Mouse (Mus musculus) forebrain, embryonic 13.5 days (tissue): ENCODE measurements at regions not wholly inside any gene's neighbourhood (a gene's known extent, or its start where the extent isn't known, plus 50 kb on each side); places are given as distances from the start of the nearest gene placed in this dataset.

Source experiments
- ATAC-seq: fragments of 200-750 bp; cut with Nextera tagmentation; 2 replicates; pipeline ENCODE4 v1.8.0; 2017
- H3K27ac ChIP-seq: fragments of 300-500 bp; sonication (generic); 2 replicates; pipeline ENCODE4 v1.5.1; 2015; ENCODE audit warnings: inconsistent platforms, mild to moderate bottlenecking, moderate library complexity
- H3K27me3 ChIP-seq: fragments of 300-500 bp; sonication (generic); 2 replicates; pipeline ENCODE4 v1.6.1; 2015; ENCODE audit warnings: mild to moderate bottlenecking, inconsistent platforms
- H3K36me3 ChIP-seq: fragments of 300-500 bp; sonication (generic); 2 replicates; pipeline ENCODE4 v1.6.1; 2015; ENCODE audit warnings: mild to moderate bottlenecking, inconsistent platforms; ENCODE audit not compliant: poor library complexity, severe bottlenecking
- H3K4me1 ChIP-seq: fragments of 300-500 bp; sonication (generic); 2 replicates; pipeline ENCODE4 v1.6.1; 2015; ENCODE audit warnings: inconsistent platforms
- H3K4me2 ChIP-seq: fragments of 300-500 bp; sonication (generic); 2 replicates; pipeline ENCODE4 v1.6.1; 2015; ENCODE audit warnings: inconsistent platforms, mild to moderate bottlenecking, moderate library complexity
- H3K4me3 ChIP-seq: fragments of 300-500 bp; sonication (generic); 2 replicates; pipeline ENCODE4 v1.5.1; 2015; ENCODE audit warnings: mild to moderate bottlenecking, inconsistent platforms
- H3K9ac ChIP-seq: fragments of 300-500 bp; sonication (generic); 2 replicates; pipeline ENCODE4 v1.6.1; 2015; ENCODE audit warnings: mild to moderate bottlenecking, inconsistent platforms
- H3K9me3 ChIP-seq: fragments of 300-500 bp; sonication (generic); replicated peaks from 2 replicates; pipeline ENCODE4 v1.6.1; 2016; ENCODE audit warnings: inconsistent platforms
- WGBS: fragments of 180-500 bp; shearing (Covaris S2); methylation state at CpG from one replicate; pipeline ENCODE4 v1.1.7; 2015; 5-methylcytosine and 5-hydroxymethylcytosine counted together

DNA sequence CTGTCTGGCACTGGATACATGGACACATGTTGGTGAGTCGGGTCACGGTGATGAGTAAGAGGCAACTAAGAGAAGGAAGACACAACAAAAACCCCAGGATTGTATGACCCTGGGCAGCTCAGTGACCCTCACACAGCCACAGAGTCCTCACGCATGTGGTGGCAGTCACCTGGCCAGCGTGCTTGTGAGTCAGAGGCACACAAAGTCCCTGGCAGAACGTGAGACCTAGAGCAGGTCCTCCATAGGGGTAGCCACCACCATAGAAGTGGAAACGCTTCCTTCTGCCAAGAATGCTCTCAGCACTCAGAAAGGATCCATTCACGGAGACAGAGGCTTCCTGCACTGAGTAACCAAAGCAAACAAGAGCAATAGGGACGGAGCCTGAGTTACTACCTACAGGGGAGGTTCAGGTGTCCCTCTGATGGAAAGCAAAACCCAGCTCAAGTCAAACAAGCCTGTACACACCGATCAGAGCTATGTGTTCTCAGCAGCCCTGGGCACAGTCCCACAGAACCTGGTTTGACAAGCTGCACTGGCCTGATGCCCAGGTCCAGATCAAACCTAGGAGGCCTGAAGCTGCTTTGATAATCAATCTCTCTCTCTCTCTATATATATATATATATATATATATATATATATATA, 206.4 kb upstream of the Gm26657 start:
- Histone ChIP-seq H3K4me1 (no peaks in the 10 kb centered on the region), H3K27me3 (no peaks in the 10 kb centered on the region), H3K4me3 (no peak overlapping the region), H3K4me2 (no peak overlapping the region), H3K27ac (no peak overlapping the region), H3K9me3 (no peaks in the 10 kb centered on the region), H3K9ac (no peak overlapping the region), H3K36me3 (no peaks in the 10 kb centered on the region)
- WGBS = 89% methylated on average over 9 of the region's 9 CpGs
- ATAC-seq = no peak

DNA sequence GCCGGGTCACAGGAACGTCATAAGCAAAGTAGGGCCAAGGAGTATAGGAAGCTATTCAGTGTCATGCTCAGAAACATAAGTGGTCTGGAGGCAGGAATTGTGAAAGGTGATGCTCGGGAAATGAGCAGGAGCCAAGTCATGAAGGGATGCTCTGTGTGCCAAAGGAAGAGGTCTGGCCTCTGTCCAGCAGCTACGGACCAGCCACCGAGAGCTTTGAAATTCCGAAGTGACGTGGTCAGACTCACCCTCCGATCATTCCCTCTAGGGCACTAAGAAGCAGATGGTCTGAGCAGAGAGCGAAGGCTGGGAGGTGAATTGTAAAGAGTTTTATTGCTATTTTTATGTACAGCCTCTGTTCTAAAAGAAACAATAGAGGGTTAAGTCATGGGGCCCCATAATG, 206.9 kb upstream of the Gm26657 start:
- H3K4me2 ChIP-seq = no peak overlapping the region
- no peak overlapping the region for H3K9ac ChIP-seq
- H3K27ac ChIP-seq = no peak overlapping the region
- no peaks in the 10 kb centered on the region for H3K9me3 ChIP-seq
- no peak for ATAC-seq
- 78% methylated on average over 9 of the region's 9 CpGs for WGBS
- no peaks in the 10 kb centered on the region for H3K36me3 ChIP-seq
- H3K4me3 ChIP-seq = no peak overlapping the region
- no peaks in the 10 kb centered on the region for H3K4me1 ChIP-seq
- no peaks in the 10 kb centered on the region for H3K27me3 ChIP-seq

DNA sequence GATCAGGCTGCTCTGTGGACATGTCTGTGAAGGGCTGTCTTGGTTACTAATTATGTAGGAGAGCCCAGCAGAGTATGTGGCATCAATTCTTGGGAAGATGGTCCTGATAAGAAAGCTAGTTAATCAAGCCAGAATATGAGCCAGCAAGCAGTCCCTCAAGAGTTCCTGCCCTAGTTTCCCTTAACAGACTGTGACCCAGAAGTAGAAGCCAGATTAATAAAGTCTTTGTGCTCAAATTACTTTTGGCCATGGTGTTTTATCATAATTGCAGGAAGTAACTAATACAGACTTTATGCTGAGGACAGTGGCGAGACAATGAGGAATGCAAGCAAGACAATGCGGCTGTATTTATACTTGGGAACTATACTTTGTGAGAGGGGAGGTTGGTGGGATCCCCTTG, 211.3 kb upstream of the Gm26657 start:
- 94% methylated on average over 2 of the region's 2 CpGs for WGBS

DNA sequence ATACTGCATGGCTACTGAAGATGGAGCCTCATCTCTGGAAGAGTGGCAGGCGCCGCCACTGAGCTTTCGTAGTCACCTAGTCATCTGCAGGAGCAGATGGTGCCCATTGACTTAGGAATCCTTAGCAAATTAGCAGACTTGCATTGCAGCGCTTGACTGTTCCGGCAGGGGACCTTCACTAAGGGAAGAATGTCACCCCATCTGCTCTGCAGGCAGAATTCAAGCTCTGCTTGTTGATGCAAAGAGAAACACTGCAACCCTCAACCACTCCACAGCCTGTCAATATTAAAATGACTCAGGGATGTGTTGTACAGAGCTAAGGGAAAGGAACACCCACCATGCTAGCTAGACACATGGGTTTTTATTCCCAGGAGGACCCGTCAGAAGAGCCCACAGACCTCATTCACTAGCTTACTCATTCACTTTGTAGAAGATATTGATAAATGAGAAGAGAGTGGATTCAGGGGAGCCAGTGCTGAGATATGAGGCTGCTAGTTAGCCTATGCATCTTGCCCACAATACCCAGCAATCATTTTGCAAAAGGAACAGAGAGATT, 215.4 kb upstream of the Gm26657 start:
- Histone ChIP-seq H3K9me3 (no peaks in the 10 kb centered on the region), H3K4me2 (no peak overlapping the region), H3K27me3 (no peaks in the 10 kb centered on the region), H3K36me3 (no peaks in the 10 kb centered on the region), H3K27ac (no peak overlapping the region), H3K9ac (no peak overlapping the region), H3K4me3 (no peak overlapping the region), H3K4me1 (no peaks in the 10 kb centered on the region)
- ATAC-seq = no peak
- WGBS = 84% methylated on average over 6 of the region's 6 CpGs

More for the DNA sequence above, 211.3 kb upstream of the Gm26657 start:
- Histone ChIP-seq H3K27me3 (no peaks in the 10 kb centered on the region), H3K4me2 (no peak overlapping the region), H3K9me3 (no peaks in the 10 kb centered on the region), H3K36me3 (no peaks in the 10 kb centered on the region), H3K4me3 (no peak overlapping the region), H3K9ac (no peak overlapping the region), H3K4me1 (no peaks in the 10 kb centered on the region), H3K27ac (no peak overlapping the region)
- ATAC-seq = no peak

DNA sequence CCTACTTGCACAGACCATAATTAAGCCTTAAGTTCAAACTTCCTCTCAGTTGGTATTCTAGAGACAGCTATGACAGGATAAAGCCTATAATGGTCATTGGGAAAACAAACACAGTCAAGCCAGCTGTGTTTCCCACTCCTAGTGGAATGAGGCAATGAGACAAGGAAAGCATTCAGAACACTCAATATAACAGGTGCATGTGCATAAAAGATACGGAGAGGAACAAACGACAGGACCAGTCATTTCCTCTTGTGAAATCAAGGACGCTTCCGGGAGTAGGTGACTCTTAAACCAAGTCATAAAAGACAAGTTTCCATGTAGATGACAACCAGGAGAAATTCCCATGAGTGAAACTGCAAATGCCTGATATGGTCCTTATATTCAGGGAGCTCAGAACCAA, 232.1 kb upstream of the Gm26657 start:
- Histone ChIP-seq H3K36me3 (no peaks in the 10 kb centered on the region), H3K27me3 (no peaks in the 10 kb centered on the region), H3K4me2 (no peak overlapping the region), H3K27ac (no peak overlapping the region), H3K4me3 (no peak overlapping the region), H3K9ac (no peak overlapping the region), H3K9me3 (no peaks in the 10 kb centered on the region), H3K4me1 (no peaks in the 10 kb centered on the region)
- ATAC-seq = no peak
- WGBS = 95% methylated on average over 4 of the region's 4 CpGs

DNA sequence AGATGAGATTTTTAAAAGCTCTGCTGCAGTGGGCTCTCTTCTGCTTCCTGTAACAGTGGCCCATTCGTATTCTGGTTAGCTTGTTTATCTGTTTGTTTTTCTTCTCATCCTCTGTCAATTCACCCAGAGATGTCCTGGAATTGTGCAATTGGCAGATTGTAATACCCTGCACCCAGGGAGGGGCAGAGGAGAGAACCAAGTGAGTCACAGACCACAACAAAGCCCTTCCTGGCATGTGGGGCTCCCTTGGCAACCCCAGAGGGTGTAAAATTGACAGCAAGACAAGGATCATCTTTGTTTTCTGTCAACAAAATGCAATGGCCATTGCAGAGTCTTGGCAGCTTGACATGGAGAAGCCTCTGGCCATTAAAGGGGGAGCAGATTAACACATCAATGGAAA, 233.1 kb upstream of the Gm26657 start:
- Histone ChIP-seq H3K9me3 (no peaks in the 10 kb centered on the region), H3K4me1 (no peaks in the 10 kb centered on the region), H3K27me3 (no peaks in the 10 kb centered on the region), H3K36me3 (no peaks in the 10 kb centered on the region), H3K4me3 (no peak overlapping the region), H3K27ac (no peak overlapping the region), H3K9ac (no peak overlapping the region), H3K4me2 (no peak overlapping the region)
- no peak for ATAC-seq
- WGBS = 86% methylated on average over 1 of the region's 1 CpGs

DNA sequence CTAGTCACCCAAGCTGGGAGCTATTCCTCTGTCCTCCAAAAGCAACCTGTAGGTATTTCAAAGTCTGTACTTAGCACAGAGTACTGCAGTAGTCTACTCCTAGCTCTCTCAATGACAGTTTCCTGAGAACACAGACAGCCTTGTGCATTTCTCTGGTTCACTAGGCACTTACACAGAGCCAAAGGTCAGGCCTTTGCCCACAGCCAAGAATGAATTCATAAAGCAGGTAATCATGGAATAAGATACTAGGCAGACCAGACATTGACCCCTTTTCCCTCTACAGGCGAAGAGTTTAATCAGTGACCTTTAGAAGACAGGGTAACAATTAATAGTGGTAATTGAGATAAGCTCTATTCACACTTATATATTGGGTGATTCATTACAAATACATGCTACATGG, 233.8 kb upstream of the Gm26657 start:
- Histone ChIP-seq H3K4me2 (no peak overlapping the region), H3K9me3 (no peaks in the 10 kb centered on the region), H3K9ac (no peak overlapping the region), H3K36me3 (no peaks in the 10 kb centered on the region), H3K27ac (no peak overlapping the region), H3K27me3 (no peaks in the 10 kb centered on the region), H3K4me1 (no peaks in the 10 kb centered on the region), H3K4me3 (no peak overlapping the region)
- WGBS = 66% methylated on average over 1 of the region's 1 CpGs
- ATAC-seq = no peak

DNA sequence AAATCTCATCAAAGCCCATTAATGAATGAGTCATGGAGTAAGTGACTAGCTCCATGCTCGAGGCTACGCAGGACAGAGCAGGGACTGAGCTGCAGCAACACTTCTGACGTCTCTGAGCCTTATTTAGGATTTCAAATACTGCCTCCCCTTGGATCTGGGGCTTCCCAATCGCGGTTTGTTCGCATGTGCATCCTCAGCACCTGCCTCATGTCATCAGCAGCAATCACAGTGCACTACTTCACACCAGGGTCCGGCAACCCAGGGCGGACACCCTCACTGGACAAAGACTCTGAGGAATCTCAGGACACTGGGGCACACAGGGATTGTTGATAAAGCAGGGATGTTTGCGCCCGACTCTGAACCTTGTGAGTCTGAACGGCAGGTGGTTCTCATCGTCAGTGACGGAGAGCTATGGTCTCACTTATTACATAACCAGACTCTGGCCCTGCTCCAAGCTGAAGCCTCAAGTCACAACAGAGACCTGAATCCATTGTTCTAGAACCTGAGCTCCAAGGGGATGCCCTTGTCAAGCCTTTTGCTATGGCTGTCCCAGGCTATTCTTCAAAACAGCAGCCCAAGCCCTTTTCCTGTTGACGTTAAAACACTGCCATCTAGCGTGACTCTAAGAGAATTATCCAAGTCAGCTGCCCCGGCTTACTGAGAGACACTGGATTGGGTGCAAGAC, 247.2 kb upstream of the Gm26657 start:
- H3K4me2 ChIP-seq = peak overlapping the region; percentile 35
- H3K4me1 ChIP-seq = 0 out of 2 replicates have a peak, but pooled peaks cover 3% of the 10 kb centered on the region
- H3K4me3 ChIP-seq = no peak overlapping the region
- 44% methylated on average over 16 of the region's 16 CpGs for WGBS
- no peaks in the 10 kb centered on the region for H3K27me3 ChIP-seq
- no peaks in the 10 kb centered on the region for H3K36me3 ChIP-seq
- no peaks in the 10 kb centered on the region for H3K9me3 ChIP-seq
- no peak overlapping the region for H3K9ac ChIP-seq
- no peak overlapping the region for H3K27ac ChIP-seq
- peak; percentile 89 for ATAC-seq

DNA sequence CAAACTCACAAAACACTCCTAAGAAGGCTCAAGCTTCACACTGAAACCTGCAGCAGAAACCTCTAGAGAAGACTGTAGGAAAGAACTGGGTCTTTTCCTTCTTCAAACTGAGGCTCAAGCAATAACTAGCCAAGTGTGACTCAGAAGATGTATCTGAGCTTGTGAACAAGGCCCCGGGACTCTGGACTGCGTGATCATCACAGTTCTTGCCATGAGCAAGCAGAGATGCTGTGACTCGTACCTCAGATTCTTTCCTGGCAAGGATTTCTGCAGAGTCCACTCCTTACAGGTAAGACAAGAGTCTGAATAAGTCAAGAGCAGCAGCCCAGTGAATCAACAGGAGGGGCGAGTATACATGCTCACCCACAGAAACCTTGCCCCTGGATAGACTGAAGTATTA, 250.5 kb upstream of the Gm26657 start:
- Histone ChIP-seq H3K9me3 (no peaks in the 10 kb centered on the region), H3K27me3 (no peaks in the 10 kb centered on the region), H3K27ac (no peak overlapping the region), H3K4me1 (0 out of 2 replicates have a peak, but pooled peaks cover 3% of the 10 kb centered on the region), H3K4me2 (no peak overlapping the region), H3K9ac (no peak overlapping the region), H3K36me3 (no peaks in the 10 kb centered on the region), H3K4me3 (no peak overlapping the region)
- 91% methylated on average over 4 of the region's 4 CpGs for WGBS
- ATAC-seq = no peak

DNA sequence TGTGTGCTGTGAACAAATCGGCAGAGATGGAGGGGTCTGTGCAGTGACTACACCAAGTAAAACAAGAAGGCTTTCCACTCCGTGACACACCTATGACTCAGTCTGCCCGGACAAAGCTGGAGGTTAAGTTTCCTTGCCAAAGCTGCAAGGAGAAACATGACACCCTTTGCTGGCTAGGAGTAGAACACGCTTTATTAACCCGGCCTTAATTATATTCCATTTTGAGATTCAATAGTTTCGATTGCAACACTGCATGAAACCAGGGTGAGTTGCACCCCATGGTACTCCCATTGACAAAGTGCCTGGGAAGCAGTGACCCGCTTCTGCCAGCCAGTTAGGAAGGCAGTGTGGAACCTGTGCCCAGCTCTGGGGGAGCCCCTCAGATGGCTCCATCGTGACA, 256.2 kb upstream of the Gm26657 start:
- ATAC-seq = no peak
- WGBS = 82% methylated on average over 8 of the region's 8 CpGs
- no peak overlapping the region for H3K4me2 ChIP-seq
- no peaks in the 10 kb centered on the region for H3K36me3 ChIP-seq
- H3K4me3 ChIP-seq = no peak overlapping the region
- H3K9ac ChIP-seq = no peak overlapping the region
- H3K4me1 ChIP-seq = no peaks in the 10 kb centered on the region
- H3K27me3 ChIP-seq = no peaks in the 10 kb centered on the region
- H3K27ac ChIP-seq = no peak overlapping the region
- H3K9me3 ChIP-seq = no peaks in the 10 kb centered on the region

DNA sequence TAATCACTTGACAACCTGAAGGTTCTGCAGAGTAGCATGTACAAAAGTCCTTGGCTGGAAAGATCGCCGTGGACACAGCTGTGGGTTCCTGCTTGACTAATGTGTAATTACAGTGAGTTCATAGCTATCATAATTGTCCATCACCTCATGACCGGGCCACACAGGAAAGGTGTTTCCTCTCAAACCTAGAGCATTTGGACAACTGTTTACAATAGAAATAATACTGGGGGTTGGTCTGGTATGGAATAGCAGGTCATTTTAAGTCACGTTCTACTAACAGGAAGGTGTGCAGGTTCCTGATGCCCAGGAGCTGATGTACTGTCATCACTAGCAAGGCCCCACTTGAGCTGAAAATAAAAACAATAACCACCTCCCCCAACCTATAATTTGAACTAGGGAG, 283.1 kb upstream of the Gm26657 start:
- no peaks in the 10 kb centered on the region for H3K9me3 ChIP-seq
- no peak overlapping the region for H3K27ac ChIP-seq
- no peaks in the 10 kb centered on the region for H3K36me3 ChIP-seq
- H3K9ac ChIP-seq = no peak overlapping the region
- 93% methylated on average over 4 of the region's 4 CpGs for WGBS
- H3K4me1 ChIP-seq = no peaks in the 10 kb centered on the region
- no peaks in the 10 kb centered on the region for H3K27me3 ChIP-seq
- H3K4me2 ChIP-seq = no peak overlapping the region
- ATAC-seq = no peak
- H3K4me3 ChIP-seq = no peak overlapping the region

DNA sequence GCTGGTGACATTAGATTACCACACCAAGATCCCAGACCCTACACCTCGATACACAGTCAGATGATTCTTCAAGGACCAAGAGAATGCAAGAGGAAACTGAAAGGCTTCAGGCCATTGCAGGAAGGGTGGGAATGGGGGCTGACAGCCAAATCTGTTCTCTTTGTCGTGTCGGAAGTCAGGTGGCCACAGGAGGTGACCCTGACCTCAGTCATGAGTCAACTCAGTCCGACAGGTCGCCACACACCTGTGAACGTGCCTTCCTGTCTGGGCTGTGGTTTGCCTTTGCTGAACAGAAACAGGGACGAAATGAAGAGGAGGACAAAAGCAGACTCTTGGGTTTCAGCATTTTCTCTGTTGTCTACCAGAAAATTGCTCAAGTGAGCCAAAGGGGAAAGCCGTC, 318.3 kb upstream of the Gm26657 start:
- no peak for ATAC-seq
- Histone ChIP-seq H3K9me3 (no peaks in the 10 kb centered on the region), H3K4me2 (no peak overlapping the region), H3K4me3 (no peak overlapping the region), H3K27me3 (0 out of 2 replicates have a peak, but pooled peaks cover 3% of the 10 kb centered on the region), H3K9ac (no peak overlapping the region), H3K4me1 (no peaks in the 10 kb centered on the region), H3K36me3 (no peaks in the 10 kb centered on the region), H3K27ac (no peak overlapping the region)
- 84% methylated on average over 8 of the region's 8 CpGs for WGBS
